Mouse (Mus musculus) neural tube, embryonic 15.5 days (tissue): ENCODE measurements at regions not wholly inside any gene's neighbourhood (a gene's known extent, or its start where the extent isn't known, plus 50 kb on each side); places are given as distances from the start of the nearest gene placed in this dataset.

Experiments
- ATAC-seq: fragments of 200-750 bp; cut with Nextera tagmentation; 2 replicates; pipeline ENCODE4 v1.8.0; 2017; ENCODE audit warnings: mild to moderate bottlenecking, moderate TSS enrichment, moderate library complexity; ENCODE audit not compliant: low FRiP score
- H3K27ac ChIP-seq: fragments of 300-500 bp; sonication (generic); replicated peaks from 2 replicates; pipeline ENCODE4 v1.5.1; 2015; ENCODE audit warnings: mild to moderate bottlenecking, inconsistent platforms
- H3K27me3 ChIP-seq: fragments of 300-500 bp; sonication (generic); replicated peaks from 2 replicates; pipeline ENCODE4 v1.6.1; 2015; ENCODE audit warnings: inconsistent platforms
- H3K36me3 ChIP-seq: fragments of 300-500 bp; sonication (generic); 2 replicates; pipeline ENCODE4 v1.6.1; 2015; ENCODE audit warnings: inconsistent platforms
- H3K4me1 ChIP-seq: fragments of 300-500 bp; sonication (generic); 2 replicates; pipeline ENCODE4 v1.6.1; 2015; ENCODE audit warnings: inconsistent platforms
- H3K4me2 ChIP-seq: fragments of 300-500 bp; sonication (generic); 2 replicates; pipeline ENCODE4 v1.6.1; 2015; ENCODE audit warnings: inconsistent platforms, mild to moderate bottlenecking, moderate library complexity
- H3K4me3 ChIP-seq: fragments of 300-500 bp; sonication (generic); replicated peaks from 2 replicates; pipeline ENCODE4 v1.5.1; 2015; ENCODE audit warnings: mild to moderate bottlenecking, inconsistent platforms
- H3K9ac ChIP-seq: fragments of 300-500 bp; sonication (generic); replicated peaks from 2 replicates; pipeline ENCODE4 v1.6.1; 2015; ENCODE audit warnings: mild to moderate bottlenecking, inconsistent platforms
- H3K9me3 ChIP-seq: fragments of 300-500 bp; sonication (generic); replicated peaks from 2 replicates; pipeline ENCODE4 v1.6.1; 2016; ENCODE audit warnings: inconsistent platforms
- WGBS: fragments of 180-500 bp; shearing (Covaris S2); methylation state at CpG from one replicate; pipeline ENCODE4 v1.1.7; 2015; ENCODE audit warnings: mixed read lengths; 5-methylcytosine and 5-hydroxymethylcytosine counted together

DNA sequence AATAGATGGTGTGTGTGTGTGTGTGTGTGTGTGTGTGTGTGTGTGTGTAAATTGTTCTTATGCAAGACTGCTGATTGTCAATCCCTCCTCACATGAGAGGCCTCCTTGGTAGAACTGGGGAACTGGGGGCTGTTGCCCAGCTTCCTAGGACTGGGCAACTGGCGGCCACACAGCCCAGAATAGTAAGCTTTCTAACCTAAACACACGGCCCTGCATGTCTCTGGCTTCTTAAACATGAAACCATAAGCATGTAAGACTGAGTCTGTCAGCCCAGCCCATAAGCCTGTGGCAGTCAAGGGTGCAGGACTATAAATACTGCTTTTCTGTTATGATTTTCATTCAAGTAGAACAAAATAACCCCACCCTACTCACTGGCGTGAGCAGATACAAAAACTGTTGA, 60.7 kb downstream of the Ifng start:
- Histone ChIP-seq H3K4me3 (no peak overlapping the region), H3K9ac (no peak overlapping the region), H3K4me2 (no peak overlapping the region), H3K27ac (no peak overlapping the region), H3K4me1 (no peaks in the 10 kb centered on the region), H3K27me3 (no peaks in the 10 kb centered on the region), H3K36me3 (no peaks in the 10 kb centered on the region), H3K9me3 (no peaks in the 10 kb centered on the region)
- ATAC-seq = no peak
- WGBS = 80% methylated on average over 3 of the region's 3 CpGs

DNA sequence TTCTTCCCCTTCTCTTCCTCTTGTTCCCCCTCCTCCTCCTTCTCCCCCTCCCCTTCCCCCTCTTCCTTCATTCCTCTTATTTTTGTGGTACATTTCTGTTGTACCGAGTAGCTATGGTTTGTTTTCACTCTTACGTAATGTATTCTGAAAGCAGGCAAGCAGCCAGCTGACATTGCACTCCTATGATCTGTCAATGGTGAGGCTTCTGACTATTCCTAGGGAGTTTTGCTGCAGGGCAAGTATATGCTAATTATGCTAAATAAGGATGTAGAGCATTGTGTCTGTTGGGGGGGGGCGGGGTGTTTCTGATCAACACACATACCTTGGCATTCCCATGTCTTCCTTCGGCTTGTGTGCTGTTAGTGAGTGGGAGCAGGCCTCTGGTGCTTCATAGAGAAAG, 64.0 kb downstream of the Ifng start:
- no peak overlapping the region for H3K4me3 ChIP-seq
- H3K4me1 ChIP-seq = no peaks in the 10 kb centered on the region
- 53% methylated on average over 4 of the region's 4 CpGs for WGBS
- no peak overlapping the region for H3K9ac ChIP-seq
- no peaks in the 10 kb centered on the region for H3K36me3 ChIP-seq
- ATAC-seq = no peak
- no peaks in the 10 kb centered on the region for H3K9me3 ChIP-seq
- H3K4me2 ChIP-seq = no peak overlapping the region
- no peak overlapping the region for H3K27ac ChIP-seq
- no peaks in the 10 kb centered on the region for H3K27me3 ChIP-seq

DNA sequence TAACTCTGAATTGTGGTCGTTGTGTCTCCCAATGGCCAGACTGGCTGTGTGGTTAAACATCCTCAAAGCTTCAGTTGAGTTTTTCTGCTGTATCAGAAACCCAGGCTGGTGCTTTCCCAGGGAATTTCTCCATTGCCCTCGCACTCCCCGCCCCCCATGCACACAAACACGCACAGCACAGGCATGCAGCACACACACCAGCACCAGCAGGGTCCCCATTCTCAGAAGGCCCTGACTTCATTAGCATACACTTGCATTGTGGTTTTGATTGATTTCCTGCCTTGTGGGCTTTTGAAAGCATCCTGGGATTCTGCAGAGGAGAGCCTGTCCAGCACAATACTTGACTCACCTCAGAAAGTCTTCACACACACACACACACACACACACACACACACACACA, 65.3 kb downstream of the Ifng start:
- Histone ChIP-seq H3K4me2 (no peak overlapping the region), H3K27me3 (no peaks in the 10 kb centered on the region), H3K27ac (no peak overlapping the region), H3K9me3 (no peaks in the 10 kb centered on the region), H3K4me1 (no peaks in the 10 kb centered on the region), H3K36me3 (no peaks in the 10 kb centered on the region), H3K4me3 (no peak overlapping the region), H3K9ac (no peak overlapping the region)
- 22% methylated on average over 4 of the region's 4 CpGs for WGBS
- no peak for ATAC-seq

DNA sequence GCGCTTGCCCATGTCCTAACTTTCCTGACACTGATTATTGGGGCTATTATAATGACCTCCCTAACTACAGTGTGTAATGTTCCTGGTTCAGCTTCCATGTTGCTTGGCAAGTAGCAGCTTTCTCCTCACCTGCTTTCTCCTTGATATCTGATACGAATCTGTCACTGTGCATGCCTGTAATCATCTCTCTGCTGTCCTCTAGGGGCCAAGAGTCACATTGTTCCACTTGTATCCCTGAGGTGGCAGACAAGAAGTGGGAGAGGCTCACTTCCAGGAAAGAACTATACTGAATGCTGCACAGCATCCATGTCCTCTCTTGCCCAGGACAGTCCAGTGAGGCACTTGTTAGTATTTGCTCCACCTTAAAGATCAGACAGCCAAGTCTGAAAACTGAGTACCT, 66.8 kb downstream of the Ifng start:
- H3K4me3 ChIP-seq = no peak overlapping the region
- H3K36me3 ChIP-seq = no peaks in the 10 kb centered on the region
- H3K4me1 ChIP-seq = no peaks in the 10 kb centered on the region
- no peaks in the 10 kb centered on the region for H3K27me3 ChIP-seq
- no peak for ATAC-seq
- H3K27ac ChIP-seq = no peak overlapping the region
- WGBS = 62% methylated on average over 2 of the region's 2 CpGs
- H3K9ac ChIP-seq = no peak overlapping the region
- no peaks in the 10 kb centered on the region for H3K9me3 ChIP-seq
- H3K4me2 ChIP-seq = no peak overlapping the region

DNA sequence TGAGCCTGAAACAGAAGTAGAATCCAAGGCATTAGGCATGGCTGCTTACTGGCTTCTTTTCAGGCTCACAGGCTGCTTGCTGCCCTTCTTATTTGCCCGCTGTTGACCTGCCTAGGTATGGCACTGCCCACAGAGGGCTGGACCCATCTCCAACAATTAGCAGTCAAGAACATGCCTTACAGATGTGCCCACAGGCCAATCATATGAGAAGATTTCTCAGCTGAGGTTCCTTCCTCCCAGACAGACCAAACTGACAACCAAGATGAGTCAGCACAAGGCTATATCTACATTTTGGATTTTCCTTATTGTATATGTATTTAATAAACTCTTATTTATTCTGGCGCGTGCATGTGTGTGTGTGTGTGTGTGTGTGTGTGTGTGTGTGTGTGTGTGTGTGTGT, 76.0 kb downstream of the Ifng start:
- Histone ChIP-seq H3K4me3 (no peak overlapping the region), H3K4me1 (no peaks in the 10 kb centered on the region), H3K27ac (no peak overlapping the region), H3K4me2 (no peak overlapping the region), H3K27me3 (no peaks in the 10 kb centered on the region), H3K9me3 (no peaks in the 10 kb centered on the region), H3K9ac (no peak overlapping the region), H3K36me3 (no peaks in the 10 kb centered on the region)
- no peak for ATAC-seq
- WGBS = 96% methylated on average over 3 of the region's 3 CpGs

DNA sequence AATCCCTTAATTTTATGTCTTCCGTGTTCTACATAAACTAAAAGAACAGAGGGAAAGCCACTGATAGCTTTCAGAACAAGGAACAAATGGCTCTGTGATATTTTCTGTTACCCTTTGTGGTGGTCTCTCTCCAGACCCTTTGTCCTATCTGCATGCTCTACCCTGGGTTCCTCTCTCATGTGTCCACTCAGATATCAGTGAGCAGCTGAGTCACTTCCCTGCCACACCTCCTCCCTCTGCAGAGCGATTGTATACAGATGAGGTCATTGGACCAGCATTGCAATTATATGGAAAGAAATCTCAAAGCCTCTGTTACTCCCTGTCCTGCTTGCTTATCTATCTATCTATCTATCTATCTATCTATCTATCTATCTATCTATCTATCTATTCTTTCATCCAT, 77.1 kb downstream of the Ifng start:
- H3K4me3 ChIP-seq = no peak overlapping the region
- H3K27ac ChIP-seq = no peak overlapping the region
- 87% methylated on average over 2 of the region's 2 CpGs for WGBS
- no peak overlapping the region for H3K9ac ChIP-seq
- H3K36me3 ChIP-seq = no peaks in the 10 kb centered on the region
- no peaks in the 10 kb centered on the region for H3K27me3 ChIP-seq
- no peak overlapping the region for H3K4me2 ChIP-seq
- no peaks in the 10 kb centered on the region for H3K4me1 ChIP-seq
- no peak for ATAC-seq
- H3K9me3 ChIP-seq = no peaks in the 10 kb centered on the region

DNA sequence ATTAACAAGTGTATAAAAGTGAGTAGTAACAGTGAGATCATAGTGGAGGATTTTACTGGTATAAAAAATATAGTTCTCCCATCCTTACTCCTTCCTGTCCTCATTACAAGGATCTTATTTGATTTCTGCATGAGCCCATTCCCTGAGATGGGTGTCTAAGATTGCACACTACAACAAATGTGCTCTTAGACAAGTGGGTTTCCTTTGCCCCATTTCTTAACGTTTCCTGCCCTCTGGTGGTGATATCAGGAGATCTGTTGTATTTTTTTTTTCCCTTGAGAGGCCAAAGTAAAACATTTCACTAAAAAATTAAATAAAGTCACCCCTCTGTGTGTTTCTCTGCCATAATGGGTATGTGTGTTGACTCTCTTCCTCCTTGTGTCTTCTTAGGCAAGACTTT, 105.1 kb downstream of the Ifng start:
- no peak for ATAC-seq
- 28% methylated on average over 1 of the region's 1 CpGs for WGBS
- Histone ChIP-seq H3K36me3 (no peaks in the 10 kb centered on the region), H3K27me3 (no peaks in the 10 kb centered on the region), H3K4me3 (no peak overlapping the region), H3K27ac (no peak overlapping the region), H3K4me1 (no peaks in the 10 kb centered on the region), H3K4me2 (no peak overlapping the region), H3K9me3 (no peaks in the 10 kb centered on the region), H3K9ac (no peak overlapping the region)

DNA sequence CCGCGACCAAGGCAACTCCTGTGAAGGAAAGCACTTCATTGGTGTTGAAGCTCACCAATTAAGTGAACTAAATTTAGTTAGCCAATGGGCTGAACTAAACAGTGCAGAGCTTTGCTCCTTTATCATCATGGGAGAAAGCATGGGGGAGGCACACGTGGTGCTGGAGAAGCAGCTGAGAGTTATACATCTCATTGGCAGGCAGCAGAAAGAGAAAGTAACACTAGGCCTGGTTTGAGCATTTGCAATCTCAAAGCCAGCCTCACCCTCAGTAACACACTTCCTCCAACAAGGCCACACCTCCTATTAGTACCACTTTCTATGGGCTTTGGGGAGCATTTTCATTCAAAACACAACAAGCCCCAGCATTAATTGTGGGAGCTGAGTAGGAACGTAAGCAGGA, 109.4 kb downstream of the Ifng start:
- no peak overlapping the region for H3K4me3 ChIP-seq
- WGBS = 83% methylated on average over 4 of the region's 4 CpGs
- H3K9me3 ChIP-seq = no peaks in the 10 kb centered on the region
- no peak overlapping the region for H3K27ac ChIP-seq
- no peaks in the 10 kb centered on the region for H3K4me1 ChIP-seq
- H3K4me2 ChIP-seq = no peak overlapping the region
- no peaks in the 10 kb centered on the region for H3K27me3 ChIP-seq
- no peak overlapping the region for H3K9ac ChIP-seq
- H3K36me3 ChIP-seq = no peaks in the 10 kb centered on the region
- ATAC-seq = no peak

DNA sequence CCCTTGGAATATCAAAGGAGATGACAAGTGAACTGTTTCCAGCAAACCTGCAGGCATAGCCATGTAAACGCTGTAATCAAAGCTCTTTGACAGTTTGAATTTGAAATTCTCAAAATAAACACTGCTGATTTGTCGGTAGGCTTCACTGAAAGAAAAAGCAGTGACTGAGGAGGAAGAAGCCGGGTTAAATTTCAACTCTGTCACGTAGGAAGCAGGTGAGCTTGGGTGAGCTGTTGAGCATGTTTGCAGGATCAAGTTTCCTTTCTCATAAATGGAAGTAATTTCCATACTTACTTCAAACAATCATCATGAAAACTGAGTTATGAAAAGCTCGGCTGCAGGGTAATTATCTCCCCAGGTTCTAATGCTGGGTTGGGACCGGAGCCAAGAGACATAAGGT, 118.0 kb downstream of the Ifng start:
- no peaks in the 10 kb centered on the region for H3K27me3 ChIP-seq
- H3K9ac ChIP-seq = no peak overlapping the region
- no peaks in the 10 kb centered on the region for H3K9me3 ChIP-seq
- H3K27ac ChIP-seq = no peak overlapping the region
- no peak for ATAC-seq
- no peaks in the 10 kb centered on the region for H3K4me1 ChIP-seq
- WGBS = 79% methylated on average over 6 of the region's 6 CpGs
- H3K36me3 ChIP-seq = no peaks in the 10 kb centered on the region
- H3K4me3 ChIP-seq = no peak overlapping the region
- H3K4me2 ChIP-seq = no peak overlapping the region

DNA sequence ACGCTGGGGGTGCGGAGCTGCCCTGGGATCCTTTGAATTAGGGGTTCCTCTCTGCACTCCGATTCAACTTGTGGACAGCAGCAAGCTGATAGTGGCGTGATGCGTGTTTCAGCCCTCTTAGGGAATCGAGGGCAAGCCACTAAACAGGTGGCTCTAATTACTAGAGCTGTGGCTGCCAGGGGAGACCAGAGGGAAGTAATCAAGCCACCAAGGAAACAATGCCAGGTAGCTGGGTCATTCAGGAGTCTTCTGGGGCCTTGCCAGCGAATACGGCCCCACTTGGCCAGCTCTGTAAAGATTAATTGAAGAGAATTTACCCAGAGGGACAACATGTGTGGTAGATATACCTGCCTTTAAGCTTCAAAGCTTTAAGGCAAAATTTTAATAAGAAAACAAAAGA, 123.2 kb downstream of the Ifng start:
- no peaks in the 10 kb centered on the region for H3K9me3 ChIP-seq
- no peaks in the 10 kb centered on the region for H3K36me3 ChIP-seq
- no peak overlapping the region for H3K4me2 ChIP-seq
- no peak overlapping the region for H3K9ac ChIP-seq
- H3K27me3 ChIP-seq = no peaks in the 10 kb centered on the region
- 63% methylated on average over 8 of the region's 8 CpGs for WGBS
- no peaks in the 10 kb centered on the region for H3K4me1 ChIP-seq
- no peak overlapping the region for H3K27ac ChIP-seq
- no peak for ATAC-seq
- no peak overlapping the region for H3K4me3 ChIP-seq

DNA sequence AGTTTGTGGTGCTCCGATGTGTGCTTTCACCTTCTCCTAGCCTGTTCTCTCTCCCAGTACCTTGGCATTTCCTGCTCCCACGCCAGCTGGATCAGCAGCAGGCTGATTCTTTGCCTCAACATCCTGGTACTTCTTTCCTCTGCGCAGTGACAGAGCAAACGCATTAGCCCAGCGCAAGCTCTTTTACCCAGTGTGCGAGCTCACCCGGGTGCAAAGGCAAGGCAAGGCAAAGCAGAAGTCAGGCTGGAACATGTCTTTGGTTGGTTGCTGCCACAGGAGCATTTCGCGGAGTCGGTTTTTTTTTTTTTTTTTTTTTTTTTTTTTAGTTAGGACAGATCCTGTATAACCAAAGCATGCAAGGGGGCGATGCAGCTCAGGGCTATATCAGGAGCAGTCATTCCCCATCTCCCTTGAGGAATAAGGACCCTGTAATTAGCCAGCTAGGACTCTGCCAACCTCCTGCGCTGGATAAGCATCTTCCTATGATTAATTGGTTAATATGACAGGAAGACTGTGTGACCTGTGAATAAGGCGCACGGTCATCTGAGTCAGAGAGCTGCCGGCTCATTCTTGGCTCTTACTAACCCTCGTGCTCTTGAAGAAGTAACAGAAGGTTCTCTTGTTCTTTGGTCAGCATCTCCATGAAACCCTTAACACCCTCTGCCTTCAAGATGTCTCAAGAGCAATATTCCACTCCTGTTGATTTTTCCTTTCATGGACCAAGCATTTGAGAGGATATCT, 123.9 kb downstream of the Ifng start:
- no peaks in the 10 kb centered on the region for H3K4me1 ChIP-seq
- no peaks in the 10 kb centered on the region for H3K9me3 ChIP-seq
- H3K4me2 ChIP-seq = no peak overlapping the region
- no peaks in the 10 kb centered on the region for H3K36me3 ChIP-seq
- ATAC-seq = no peak
- no peaks in the 10 kb centered on the region for H3K27me3 ChIP-seq
- H3K4me3 ChIP-seq = no peak overlapping the region
- no peak overlapping the region for H3K9ac ChIP-seq
- 77% methylated on average over 16 of the region's 16 CpGs for WGBS
- no peak overlapping the region for H3K27ac ChIP-seq

DNA sequence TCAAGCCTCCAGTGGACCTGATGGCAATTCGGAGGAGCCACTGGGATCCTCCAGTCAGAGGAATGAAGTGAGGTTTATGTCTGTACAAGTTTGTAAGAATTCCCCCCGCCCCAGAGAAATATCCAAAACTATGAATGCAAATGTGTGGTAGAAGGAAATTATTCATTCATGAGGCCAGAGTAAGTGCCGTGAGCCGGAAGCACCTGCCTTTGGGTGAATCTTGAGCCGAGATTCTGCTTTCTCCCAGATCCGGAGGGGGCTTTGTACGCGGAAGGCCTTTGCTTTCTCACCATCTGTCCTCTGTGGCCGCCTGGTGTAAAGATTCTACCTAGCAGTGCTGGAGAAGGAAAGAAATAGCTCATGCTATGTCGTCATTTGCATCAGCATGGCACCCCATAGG, 127.8 kb downstream of the Ifng start:
- H3K4me1 ChIP-seq = no peaks in the 10 kb centered on the region
- no peak for ATAC-seq
- H3K4me3 ChIP-seq = no peak overlapping the region
- no peak overlapping the region for H3K4me2 ChIP-seq
- 76% methylated on average over 10 of the region's 10 CpGs for WGBS
- no peaks in the 10 kb centered on the region for H3K9me3 ChIP-seq
- no peaks in the 10 kb centered on the region for H3K27me3 ChIP-seq
- H3K36me3 ChIP-seq = no peaks in the 10 kb centered on the region
- H3K27ac ChIP-seq = no peak overlapping the region
- H3K9ac ChIP-seq = no peak overlapping the region

DNA sequence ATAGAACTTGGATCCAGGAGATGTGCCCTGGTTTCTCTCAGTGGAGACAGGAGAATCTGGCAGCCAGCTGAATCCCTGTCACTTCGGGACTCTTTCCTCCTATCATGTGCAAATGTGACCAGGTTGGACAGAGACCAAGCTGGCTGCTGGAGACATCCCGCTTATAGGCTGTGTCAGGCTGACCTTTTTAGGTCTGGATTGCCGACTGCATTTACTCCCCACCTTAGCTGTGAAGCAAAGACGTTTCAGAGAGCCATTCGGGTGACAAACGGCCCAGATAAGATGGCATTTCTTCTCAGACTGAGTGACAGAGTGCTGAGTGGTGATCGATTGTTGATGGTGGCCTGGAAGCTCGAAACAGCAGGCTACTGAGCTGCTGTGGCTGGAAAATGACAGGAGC, 128.6 kb downstream of the Ifng start:
- no peaks in the 10 kb centered on the region for H3K36me3 ChIP-seq
- no peak for ATAC-seq
- no peak overlapping the region for H3K27ac ChIP-seq
- H3K9ac ChIP-seq = no peak overlapping the region
- H3K4me2 ChIP-seq = no peak overlapping the region
- H3K27me3 ChIP-seq = no peaks in the 10 kb centered on the region
- no peaks in the 10 kb centered on the region for H3K9me3 ChIP-seq
- no peak overlapping the region for H3K4me3 ChIP-seq
- WGBS = 54% methylated on average over 8 of the region's 8 CpGs
- H3K4me1 ChIP-seq = no peaks in the 10 kb centered on the region
